Mouse (Mus musculus): ENCODE measurements at regions not wholly inside any gene's neighbourhood (a gene's known extent, or its start where the extent isn't known, plus 50 kb on each side); places are given as distances from the start of the nearest gene placed in this dataset.

DNA sequence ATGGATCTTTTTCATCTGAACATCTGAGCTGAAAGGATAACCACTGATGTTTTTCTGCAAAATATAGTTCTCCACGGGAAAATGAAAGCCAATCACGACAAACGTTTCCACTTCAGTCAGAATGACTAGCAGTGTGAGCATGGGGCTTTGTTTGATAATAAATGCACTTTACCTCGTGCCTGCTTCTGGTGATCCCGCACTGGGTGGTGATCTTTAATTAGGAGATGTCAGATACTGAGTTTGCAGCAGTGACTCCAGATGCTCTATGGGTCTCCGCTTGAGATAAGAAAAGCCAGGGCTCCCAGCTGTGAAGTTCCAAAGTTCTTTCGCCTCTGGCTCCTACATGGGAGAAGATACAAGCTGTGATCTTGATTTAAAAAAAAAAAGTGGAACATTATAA is 589.7 kb upstream of the Tenm4 start:
- Histone ChIP-seq H3K4me2 (no peak overlapping the region), H3K36me3 (no peaks in the 10 kb centered on the region), H3K27me3 (no peaks in the 10 kb centered on the region), H3K9me3 (no peaks in the 10 kb centered on the region), H3K4me3 (no peak overlapping the region), H3K4me1 (replicated peaks) (no peaks in the 10 kb centered on the region), H3K27ac (replicated peaks) (no peak overlapping the region), H3K9ac (no peak overlapping the region)
- no peak for ATAC-seq (ENCODE audit: low read depth)
- WGBS = 74% methylated on average over 7 of the region's 7 CpGs

GRCm38 (mm10) chr7:95598339-95598738 is 572.7 kb upstream of the Tenm4 start:
- Histone ChIP-seq H3K27me3 (no peaks in the 10 kb centered on the region), H3K4me1 (replicated peaks) (no peaks in the 10 kb centered on the region), H3K9ac (no peak overlapping the region), H3K4me2 (no peak overlapping the region), H3K9me3 (no peaks in the 10 kb centered on the region), H3K27ac (replicated peaks) (no peak overlapping the region), H3K4me3 (no peak overlapping the region), H3K36me3 (no peaks in the 10 kb centered on the region)
- ATAC-seq (ENCODE audit: low read depth) = no peak
- WGBS = 92% methylated on average over 2 of the region's 2 CpGs

- Histone ChIP-seq H3K27ac (replicated peaks) (no peak overlapping the region), H3K27me3 (no peaks in the 10 kb centered on the region), H3K4me1 (replicated peaks) (no peaks in the 10 kb centered on the region), H3K4me3 (no peak overlapping the region), H3K4me2 (no peak overlapping the region), H3K9ac (no peak overlapping the region), H3K9me3 (no peaks in the 10 kb centered on the region), H3K36me3 (no peaks in the 10 kb centered on the region)
- no peak for ATAC-seq (ENCODE audit: low read depth)
- WGBS = 94% methylated on average over 2 of the region's 2 CpGs
Observed at GRCm38 (mm10) chr7:95613736-95614135, 557.3 kb upstream of the Tenm4 start.

DNA sequence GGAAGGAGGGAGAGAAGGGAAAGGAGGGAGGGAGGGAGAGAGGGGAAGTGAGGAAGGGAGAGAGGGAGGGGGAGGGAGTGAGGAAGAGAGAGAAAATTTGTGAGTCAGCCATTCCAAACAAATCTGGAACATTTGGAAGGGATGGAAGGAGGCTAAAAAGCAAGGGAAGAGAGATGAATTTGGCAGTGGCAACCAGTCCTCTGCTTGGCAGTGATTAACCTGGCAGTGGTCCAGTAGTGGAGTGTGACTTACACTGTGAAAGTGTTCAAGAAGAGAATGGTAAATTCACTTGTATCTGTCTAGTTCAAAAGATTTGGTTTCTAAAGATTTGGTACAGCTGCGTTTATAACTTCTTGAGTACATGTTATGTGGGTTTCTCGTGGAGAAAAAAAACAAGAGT is 553.7 kb upstream of the Tenm4 start:
- ATAC-seq (ENCODE audit: low read depth) = no peak
- Histone ChIP-seq H3K36me3 (no peaks in the 10 kb centered on the region), H3K9me3 (no peaks in the 10 kb centered on the region), H3K9ac (no peak overlapping the region), H3K4me1 (replicated peaks) (no peaks in the 10 kb centered on the region), H3K27me3 (no peaks in the 10 kb centered on the region), H3K27ac (replicated peaks) (no peak overlapping the region), H3K4me2 (no peak overlapping the region), H3K4me3 (no peak overlapping the region)
- 67% methylated on average over 2 of the region's 2 CpGs for WGBS

GRCm38 (mm10) chr7:95618170-95618569 is 552.9 kb upstream of the Tenm4 start:
- 0 out of 2 replicates have a peak, but pooled peaks have one; percentile 40 for ATAC-seq (ENCODE audit: low read depth)

GRCm38 (mm10) chr7:95620079-95620478 is 551.0 kb upstream of the Tenm4 start:
- Histone ChIP-seq H3K27me3 (no peaks in the 10 kb centered on the region), H3K4me3 (no peak overlapping the region), H3K4me2 (no peak overlapping the region), H3K4me1 (replicated peaks) (no peaks in the 10 kb centered on the region), H3K36me3 (no peaks in the 10 kb centered on the region), H3K9me3 (no peaks in the 10 kb centered on the region), H3K27ac (replicated peaks) (no peak overlapping the region), H3K9ac (no peak overlapping the region)
- no peak for ATAC-seq (ENCODE audit: low read depth)

More at GRCm38 (mm10) chr7:95618170-95618569, 552.9 kb upstream of the Tenm4 start:
- H3K27ac ChIP-seq (replicated peaks) = no peak overlapping the region
- H3K36me3 ChIP-seq = no peaks in the 10 kb centered on the region
- H3K9me3 ChIP-seq = no peaks in the 10 kb centered on the region
- no peak overlapping the region for H3K4me2 ChIP-seq
- H3K9ac ChIP-seq = no peak overlapping the region
- no peaks in the 10 kb centered on the region for H3K27me3 ChIP-seq
- H3K4me3 ChIP-seq = no peak overlapping the region
- H3K4me1 ChIP-seq (replicated peaks) = no peaks in the 10 kb centered on the region

GRCm38 (mm10) chr7:95640683-95641082 is 530.4 kb upstream of the Tenm4 start:
- Histone ChIP-seq H3K9me3 (no peaks in the 10 kb centered on the region), H3K4me1 (replicated peaks) (no peaks in the 10 kb centered on the region), H3K36me3 (no peaks in the 10 kb centered on the region), H3K4me2 (no peak overlapping the region), H3K4me3 (no peak overlapping the region), H3K27me3 (no peaks in the 10 kb centered on the region), H3K9ac (no peak overlapping the region), H3K27ac (replicated peaks) (no peak overlapping the region)
- no peak for ATAC-seq (ENCODE audit: low read depth)
- WGBS = 90% methylated on average over 5 of the region's 5 CpGs

GRCm38 (mm10) chr7:95674319-95674718 is 496.7 kb upstream of the Tenm4 start:
- Histone ChIP-seq H3K9me3 (no peaks in the 10 kb centered on the region), H3K4me2 (no peak overlapping the region), H3K4me1 (replicated peaks) (no peaks in the 10 kb centered on the region), H3K36me3 (no peaks in the 10 kb centered on the region), H3K9ac (no peak overlapping the region), H3K4me3 (no peak overlapping the region), H3K27ac (replicated peaks) (no peak overlapping the region), H3K27me3 (no peaks in the 10 kb centered on the region)
- 100% methylated on average over 1 of the region's 1 CpGs for WGBS
- ATAC-seq (ENCODE audit: low read depth) = no peak

DNA sequence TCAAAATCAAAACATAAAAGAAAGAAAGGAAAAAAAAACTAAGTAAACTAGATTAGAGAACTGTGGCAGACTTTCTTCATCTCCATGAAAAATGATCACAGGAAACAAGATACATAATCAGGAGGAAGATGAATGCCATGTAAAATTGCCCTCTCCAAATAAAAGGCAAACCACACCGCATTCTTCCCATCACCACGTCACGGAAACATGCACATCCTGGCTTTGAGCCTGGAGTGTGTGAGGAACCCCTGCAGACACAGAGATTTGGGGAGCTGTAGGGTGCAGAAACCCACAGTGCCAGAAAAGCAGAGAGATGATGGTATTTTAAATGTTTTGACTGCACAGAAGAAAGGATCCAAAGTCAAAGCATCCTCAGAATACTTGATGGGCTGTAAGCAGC is 488.5 kb upstream of the Tenm4 start:
- no peaks in the 10 kb centered on the region for H3K4me1 ChIP-seq (replicated peaks)
- 76% methylated on average over 3 of the region's 3 CpGs for WGBS
- H3K9me3 ChIP-seq = no peaks in the 10 kb centered on the region
- no peaks in the 10 kb centered on the region for H3K27me3 ChIP-seq
- no peak overlapping the region for H3K4me3 ChIP-seq
- no peaks in the 10 kb centered on the region for H3K36me3 ChIP-seq
- H3K27ac ChIP-seq (replicated peaks) = no peak overlapping the region
- no peak for ATAC-seq (ENCODE audit: low read depth)
- no peak overlapping the region for H3K4me2 ChIP-seq
- H3K9ac ChIP-seq = no peak overlapping the region

GRCm38 (mm10) chr7:95687733-95688132 is 483.3 kb upstream of the Tenm4 start:
- Histone ChIP-seq H3K27ac (replicated peaks) (no peak overlapping the region), H3K36me3 (no peaks in the 10 kb centered on the region), H3K4me1 (replicated peaks) (peaks cover 19% of the 10 kb centered on the region), H3K4me2 (peak overlapping the region; percentile 54; the same call in 1 of the 2 replicates), H3K4me3 (no peak overlapping the region), H3K9ac (no peak overlapping the region), H3K27me3 (no peaks in the 10 kb centered on the region), H3K9me3 (no peaks in the 10 kb centered on the region)
- WGBS = 45% methylated on average over 3 of the region's 3 CpGs
- no peak for ATAC-seq (ENCODE audit: low read depth)

- ATAC-seq (ENCODE audit: low read depth) = peak; percentile 77
- Histone ChIP-seq H3K27ac (replicated peaks) (no peak overlapping the region), H3K4me3 (peak overlapping the region; percentile 31), H3K27me3 (no peaks in the 10 kb centered on the region), H3K4me1 (replicated peaks) (peaks cover 19% of the 10 kb centered on the region), H3K36me3 (no peaks in the 10 kb centered on the region), H3K9me3 (no peaks in the 10 kb centered on the region), H3K9ac (peak overlapping the region; percentile 27), H3K4me2 (peak overlapping the region; percentile 54)
- WGBS = 4% methylated on average over 16 of the region's 16 CpGs
Observed at GRCm38 (mm10) chr7:95688151-95689146, 482.6 kb upstream of the Tenm4 start.

GRCm38 (mm10) chr7:95689161-95689833 is 481.7 kb upstream of the Tenm4 start:
- ATAC-seq (ENCODE audit: low read depth) = no peak
- Histone ChIP-seq H3K36me3 (no peaks in the 10 kb centered on the region), H3K27ac (replicated peaks) (no peak overlapping the region), H3K4me3 (peak overlapping the region; percentile 31), H3K4me2 (peak overlapping the region; percentile 54), H3K27me3 (no peaks in the 10 kb centered on the region), H3K4me1 (replicated peaks) (peaks cover 19% of the 10 kb centered on the region), H3K9me3 (no peaks in the 10 kb centered on the region), H3K9ac (peak overlapping the region; percentile 27)
- 23% methylated on average over 7 of the region's 7 CpGs for WGBS
